Mouse (Mus musculus): ENCODE data around the gene Znhit2.

DNA sequence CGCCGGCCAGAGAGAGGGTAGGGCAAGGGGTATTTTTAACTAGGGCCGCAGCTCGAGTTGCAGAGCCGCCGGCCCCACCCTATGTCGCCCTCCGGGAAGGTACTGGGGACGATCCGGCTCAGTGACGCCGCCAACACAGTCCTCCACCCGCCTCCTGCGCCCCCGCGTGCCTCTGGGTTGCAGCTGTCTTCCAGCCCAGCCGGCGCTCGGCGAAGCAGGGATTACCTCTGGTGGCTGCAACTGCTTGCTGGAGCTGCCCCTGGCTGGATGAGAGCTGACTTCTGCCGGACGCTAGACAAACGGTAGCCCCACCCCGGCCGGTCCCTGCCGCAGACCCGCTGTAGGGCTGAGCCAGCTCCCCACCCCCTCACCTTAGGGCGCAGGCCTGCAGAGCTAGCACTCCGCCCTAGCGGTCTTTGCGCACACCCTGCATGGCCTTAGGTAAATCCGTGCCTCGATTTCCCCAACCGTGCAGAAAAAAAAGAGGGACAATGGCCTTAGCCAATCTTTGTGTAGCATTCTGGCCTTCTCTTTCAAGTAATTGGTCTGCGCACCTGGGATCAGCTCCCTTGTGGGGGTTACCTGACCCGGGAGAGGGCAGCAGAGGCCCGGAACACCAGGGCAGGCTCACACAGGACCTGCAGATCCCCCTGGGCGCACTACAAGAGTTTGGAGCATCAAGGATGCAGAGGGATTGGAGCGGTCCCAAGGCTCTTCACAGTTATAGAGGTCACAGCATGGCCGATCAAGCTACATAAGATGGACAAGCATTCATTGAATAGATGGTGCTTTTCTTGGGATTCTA is 45.3 kb upstream of the Znhit2 start, which contains the start of gene Capn1:
- TF ChIP-seq CTCF (IDR thresholded peaks at IDR 0.05; ENCODE audit: low read depth) (peak; percentile 70), EP300 (IDR thresholded peaks at IDR 0.05; ENCODE audit: low read depth) (no peak)

Data from liver, embryonic 14.5 days (tissue).